Mouse (Mus musculus) small intestine, adult 2 months (tissue): ENCODE results near the gene Ear2.
"Not testable (repeated sequence)": the region's sequence is repeated elsewhere in the genome, so short reads cannot be mapped to it uniquely, and the experiment has no call there.

ENCODE experiments used
- CTCF ChIP-seq: fragments of 200-500 bp; IDR thresholded peaks from 2 replicates; pipeline ENCODE4 v1.5.1; 2012; ENCODE audit warnings: low read depth, mild to moderate bottlenecking, control low read depth, inconsistent platforms, low read length, moderate library complexity, mixed read lengths; ENCODE audit not compliant: insufficient replicate concordance, insufficient read length; ENCODE audit errors: extremely low read depth
- POLR2A ChIP-seq: fragments of 200-500 bp; IDR thresholded peaks from 2 replicates; pipeline ENCODE4 v1.6.1; 2012; ENCODE audit warnings: low read depth, mild to moderate bottlenecking, control low read depth, inconsistent platforms, low read length, moderate library complexity

GRCm38 (mm10) chr14:44102354-44102753 lies at the start of gene Ear2:
- TF ChIP-seq POLR2A, CTCF: not testable (repeated sequence)
